In genomic region chr1:130731741-130732337, GRCm38 (mm10) we compare ENCODE assay signal across 8 mouse cellular contexts. TPM values are rescaled to one million over a fixed set of nuclear protein-coding genes. Genes with fewer than 3 reads are reported as not detected.
DNase-seq lines count a peak whose midpoint lies in the region; ATAC-seq and TF ChIP-seq lines count a peak whose summit lies in the region.

Gene AA986860 (plus strand): TSS chr1:130731976.

- H3K36me3 ChIP-seq in G1E (replicated peaks): peaks cover 10% of the 10 kb centered on the region
- no peaks in the 10 kb centered on the region for H3K36me3 ChIP-seq in hindbrain, embryonic 11.5 days (ENCODE audit: control insufficient read depth, insufficient read depth, low read length)
- H3K36me3 ChIP-seq in limb, embryonic 14.5 days (ENCODE audit: control insufficient read depth, insufficient read depth, low read length): no peaks in the 10 kb centered on the region
- H3K36me3 ChIP-seq in midbrain, embryonic 16.5 days (ENCODE audit: control insufficient read depth, insufficient read depth, low read length): no peaks in the 10 kb centered on the region

- no peaks in the 10 kb centered on the region for H3K9me3 ChIP-seq in G1E (replicated peaks)
- no peaks in the 10 kb centered on the region for H3K9me3 ChIP-seq in hindbrain, embryonic 11.5 days (ENCODE audit: control insufficient read depth, low read length)
- H3K9me3 ChIP-seq in limb, embryonic 14.5 days (ENCODE audit: control insufficient read depth, low read length): no peaks in the 10 kb centered on the region
- H3K9me3 ChIP-seq in midbrain, embryonic 16.5 days (replicated peaks; ENCODE audit: control insufficient read depth, low read length, poor library complexity, severe bottlenecking): no peaks in the 10 kb centered on the region

- TF ChIP-seq CTCF in G1E (IDR thresholded peaks at IDR 0.05; ENCODE audit: low read depth, low read length): no peak

- H3K27me3 ChIP-seq in G1E (ENCODE audit: insufficient read depth, low read length): no peaks in the 10 kb centered on the region
- H3K27me3 ChIP-seq in hindbrain, embryonic 11.5 days (ENCODE audit: control insufficient read depth, insufficient read depth, low read length): no peaks in the 10 kb centered on the region
- H3K27me3 ChIP-seq in limb, embryonic 14.5 days (ENCODE audit: control insufficient read depth, insufficient read depth, low read length): no peaks in the 10 kb centered on the region
- no peaks in the 10 kb centered on the region; the same call in 1 of the 2 replicates for H3K27me3 ChIP-seq in midbrain, embryonic 16.5 days (ENCODE audit: control insufficient read depth, insufficient read depth, low read depth, low read length)

- WGBS in hindbrain, embryonic 11.5 days: 5% methylated on average over 10 of the region's 10 CpGs
- WGBS in limb, embryonic 14.5 days: 3% methylated on average over 10 of the region's 10 CpGs
- 9% methylated on average over 10 of the region's 10 CpGs for WGBS in midbrain, embryonic 16.5 days

- TF ChIP-seq POLR2A in limb, embryonic 14.5 days (IDR thresholded peaks at IDR 0.05; ENCODE audit: borderline replicate concordance, extremely low read depth, insufficient read depth, insufficient read length): no peak

- peak; percentile 91 for DNase-seq in G1E (ENCODE audit: low spot score)
- DNase-seq in adrenal gland, postnatal 14 days: peak; percentile 67
- DNase-seq in hindbrain, embryonic 11.5 days (ENCODE audit: low spot score): peak; percentile 19
- DNase-seq in limb, embryonic 14.5 days (ENCODE audit: low spot score): peak; percentile 27
- no peak for DNase-seq in thymus, postnatal 36 days
- DNase-seq in gastrocnemius, adult 18-20 months (ENCODE audit: low spot score): no peak

- peaks cover 48% of the 10 kb centered on the region for H3K4me1 ChIP-seq in G1E (ENCODE audit: insufficient read depth, low read depth, low read length)
- H3K4me1 ChIP-seq in hindbrain, embryonic 11.5 days (replicated peaks; ENCODE audit: control insufficient read depth, insufficient read depth, low read length): no peaks in the 10 kb centered on the region
- H3K4me1 ChIP-seq in limb, embryonic 14.5 days (ENCODE audit: control insufficient read depth, insufficient read depth, low read length): no peaks in the 10 kb centered on the region; the same call in 1 of the 2 replicates
- no peaks in the 10 kb centered on the region; the same call in 1 of the 2 replicates for H3K4me1 ChIP-seq in midbrain, embryonic 16.5 days (ENCODE audit: control insufficient read depth, insufficient read depth, low read length)

- 0 out of 2 replicates have a peak within 1 kb of the TSS, but pooled peaks have one; percentile 6 for H3K4me2 ChIP-seq in hindbrain, embryonic 11.5 days (replicated peaks; ENCODE audit: low read depth, low read length)
- peak within 1 kb of the TSS; percentile 15; the same call in 1 of the 2 replicates for H3K4me2 ChIP-seq in limb, embryonic 14.5 days (replicated peaks; ENCODE audit: low read depth, low read length, severe bottlenecking)
- peak within 1 kb of the TSS; percentile 20; the same call in 1 of the 2 replicates for H3K4me2 ChIP-seq in midbrain, embryonic 16.5 days (ENCODE audit: low read length)

- no peak within 1 kb of the TSS for H3K9ac ChIP-seq in hindbrain, embryonic 11.5 days (ENCODE audit: low read depth, low read length)
- no peak within 1 kb of the TSS; the same call in 1 of the 2 replicates for H3K9ac ChIP-seq in limb, embryonic 14.5 days (ENCODE audit: low read depth, low read length, severe bottlenecking)
- H3K9ac ChIP-seq in midbrain, embryonic 16.5 days (ENCODE audit: low read depth, low read length): no peak within 1 kb of the TSS

- H3K27ac ChIP-seq in hindbrain, embryonic 11.5 days (ENCODE audit: low read depth, low read length): no peak within 1 kb of the TSS
- H3K27ac ChIP-seq in limb, embryonic 14.5 days (replicated peaks; ENCODE audit: low read depth, low read length): no peak within 1 kb of the TSS
- no peak within 1 kb of the TSS for H3K27ac ChIP-seq in midbrain, embryonic 16.5 days (ENCODE audit: low read length)

- H3K4me3 ChIP-seq in G1E (ENCODE audit: low read depth, low read length): peak within 1 kb of the TSS; percentile 56; the same call in 1 of the 2 replicates
- H3K4me3 ChIP-seq in hindbrain, embryonic 11.5 days (ENCODE audit: low read depth, low read length): no peak within 1 kb of the TSS
- no peak within 1 kb of the TSS for H3K4me3 ChIP-seq in limb, embryonic 14.5 days (replicated peaks; ENCODE audit: low read length)
- H3K4me3 ChIP-seq in midbrain, embryonic 16.5 days (ENCODE audit: low read depth, low read length): no peak within 1 kb of the TSS

- ATAC-seq in G1E (ENCODE audit: extremely low read depth, insufficient number of reproducible peaks, low FRiP score, poor library complexity, severe bottlenecking): peak; percentile 93
- ATAC-seq in hindbrain, embryonic 11.5 days (ENCODE audit: low FRiP score): peak; percentile 45; the same call in 1 of the 2 replicates
- ATAC-seq in limb, embryonic 14.5 days (ENCODE audit: low FRiP score, low read depth): peak; percentile 65
- no peak for ATAC-seq in midbrain, embryonic 16.5 days
- no peak for ATAC-seq in granulocyte monocyte progenitor cell, adult 5-6 weeks (replicated peaks; ENCODE audit: poor library complexity, severe bottlenecking)

RNA-seq across cellular contexts. Expression of gene AA986860, which starts in this region (rescaled TPM):
- total RNA-seq in G1E (2014; fragmentation: Nextera tagmentation) (3.5 and 8.6 TPM in 2 replicates), G1E (2017) (1.1 and 1.2 TPM in 2 replicates)
- polyA plus RNA-seq in G1E (2012): 1.1 and 1.2 TPM in 2 replicates
- 2.1 and 2.7 TPM in 2 replicates for total RNA-seq in adrenal gland, postnatal 14 days (2021)
- 0.46 and 0.79 TPM in 2 replicates for polyA plus RNA-seq in hindbrain, embryonic 11.5 days (2014; fragmentation: Nextera tagmentation; extraction: Ambion mirVana)
- polyA plus RNA-seq in limb, embryonic 14.5 days (2012; rRNA removed): 1.9 and 2.8 TPM in 2 replicates
- polyA plus RNA-seq in limb, embryonic 14.5 days (2014; fragmentation: Nextera tagmentation; extraction: Ambion mirVana): 8.1 and 10.6 TPM in 2 replicates
- 0.09 and 0.38 TPM in 2 replicates for polyA plus RNA-seq in midbrain, embryonic 16.5 days (2015; fragmentation: Nextera tagmentation; extraction: Ambion mirVana)
- 0.09 and 0.88 TPM in 2 replicates for total RNA-seq in granulocyte monocyte progenitor cell, adult 5-6 weeks (2014; fragmentation: Nextera tagmentation)
- not detected in 2 replicates for total RNA-seq in granulocyte monocyte progenitor cell, adult 5-6 weeks (2017)
- total RNA-seq in gastrocnemius, adult 18-20 months (2021): under 1 TPM; 0.09 to 0.24 TPM

Comparison
In these comparisons a context has a peak if more than half of its experiments do, and no peak if none do; other contexts are left out.
1. Peak in DNase-seq, ATAC-seq and H3K4me2 ChIP-seq in hindbrain, embryonic 11.5 days; RNA of the gene not detected or under 1 TPM.
2. ATAC-seq: peak in G1E (single experiment) and limb, embryonic 14.5 days (single experiment); none in midbrain, embryonic 16.5 days (single experiment) and granulocyte monocyte progenitor cell, adult 5-6 weeks (single experiment).
3. DNase-seq: peak in G1E (single experiment), adrenal gland, postnatal 14 days (single experiment) and limb, embryonic 14.5 days (single experiment); none in thymus, postnatal 36 days (0 of 2) and gastrocnemius, adult 18-20 months (single experiment).
4. Peak in every context shown above with its lines, with median percentiles within 50 percentile points of each other: H3K4me2 ChIP-seq.